In genomic region chr1:136680173-136680572, GRCm38 (mm10) we compare ENCODE assay signal across 18 mouse cellular contexts.
"Had no signal": no experiment of that assay in that cellular context is flagged by ENCODE, and none has a peak within 500 bp of the region (broad histone marks: within the 10 kb centered on the region; RNA-seq: fewer than 3 reads in every experiment).

No protein-coding gene starts in this region.

- H3K4me2 ChIP-seq: lung, embryonic 14.5 days; midbrain, embryonic 12.5 days; neural tube, embryonic 13.5 days; neural tube, embryonic 15.5 days had no signal

- H3K9me3 ChIP-seq: midbrain, embryonic 10.5 days; midbrain, embryonic 12.5 days; neural tube, embryonic 13.5 days; neural tube, embryonic 15.5 days had no signal

- DNase-seq: lung, embryonic 14.5 days; lung, postnatal 10 days; lung, postnatal 4 days; midbrain, embryonic 14.5 days; retina, postnatal 1 day; right cerebral cortex, adult 18-20 months; right cerebral cortex, postnatal 25 days; right cerebral cortex, postnatal 4 days; spleen, adult 18-20 months; thymus, adult 18-20 months; thymus, postnatal 14 days; thymus, postnatal 36 days had no signal

- H3K36me3 ChIP-seq: midbrain, embryonic 10.5 days; midbrain, embryonic 12.5 days; neural tube, embryonic 13.5 days; neural tube, embryonic 15.5 days had no signal

- ATAC-seq: midbrain, embryonic 16.5 days had no signal

- H3K4me3 ChIP-seq: midbrain, embryonic 10.5 days; midbrain, embryonic 12.5 days; myocyte; neural tube, embryonic 13.5 days; neural tube, embryonic 15.5 days had no signal

- H3K9ac ChIP-seq: lung, embryonic 14.5 days; midbrain, embryonic 12.5 days; neural tube, embryonic 13.5 days; neural tube, embryonic 15.5 days had no signal

- H3K27me3 ChIP-seq: midbrain, embryonic 12.5 days; neural tube, embryonic 13.5 days; neural tube, embryonic 15.5 days had no signal

- H3K27ac ChIP-seq: midbrain, embryonic 10.5 days; midbrain, embryonic 12.5 days; neural tube, embryonic 13.5 days; neural tube, embryonic 15.5 days had no signal
